Mouse (Mus musculus) CH12.LX (cell line): ENCODE results near the gene Rnf141.

Source experiments
- CHD2 ChIP-seq: IDR thresholded peaks from 2 replicates; pipeline ENCODE4 v1.6.1; 2011; ENCODE audit warnings: low read length, improper control_type of control experiment
- CTCF ChIP-seq, 2 experiments: IDR thresholded peaks in 1 of 2; conservative IDR thresholded peaks in 1 of 2; 2 replicates each; pipeline ENCODE4 v1.5.1; 2011 to 2012; ENCODE audit warnings: low read depth in 2 of 2, low read length in 2 of 2, improper control_type of control experiment in 1 of 2, inconsistent platforms in 1 of 2, mild to moderate bottlenecking in 1 of 2, moderate library complexity in 1 of 2
- EP300 ChIP-seq: IDR thresholded peaks from 2 replicates; pipeline ENCODE4 v1.6.1; 2011; ENCODE audit warnings: low read length, improper control_type of control experiment
- JUND ChIP-seq: conservative IDR thresholded peaks from 2 replicates; pipeline ENCODE4 v1.6.1; 2011; ENCODE audit warnings: low read depth, low read length, improper control_type of control experiment
- MYC ChIP-seq: IDR thresholded peaks from 2 replicates; pipeline ENCODE4 v1.6.1; 2011; ENCODE audit warnings: low read depth, mild to moderate bottlenecking, improper control_type of control experiment, low read length
- NELFE ChIP-seq: IDR thresholded peaks from 2 replicates; pipeline ENCODE4 v1.6.1; 2011; ENCODE audit warnings: low read depth, low read length, improper control_type of control experiment
- POLR2A ChIP-seq: IDR thresholded peaks from 2 replicates; pipeline ENCODE4 v1.6.1; 2011; ENCODE audit warnings: low read depth, mild to moderate bottlenecking, improper control_type of control experiment, low read length
- POLR2AphosphoS2 ChIP-seq: IDR thresholded peaks from 2 replicates; pipeline ENCODE4 v1.6.1; 2011; ENCODE audit warnings: low read depth, low read length, improper control_type of control experiment
- TCF12 ChIP-seq: IDR thresholded peaks from 2 replicates; pipeline ENCODE4 v1.6.1; 2014; ENCODE audit warnings: low read depth, mild to moderate bottlenecking, inconsistent platforms, low read length, improper control_type of control experiment
- USF1 ChIP-seq: IDR thresholded peaks from 2 replicates; pipeline ENCODE4 v1.6.1; 2014; ENCODE audit warnings: low read depth, mild to moderate bottlenecking, inconsistent platforms, low read length, improper control_type of control experiment
- USF2 ChIP-seq: conservative IDR thresholded peaks from 2 replicates; pipeline ENCODE4 v1.6.1; 2011; ENCODE audit warnings: low read depth, low read length, improper control_type of control experiment
- ZKSCAN1 ChIP-seq: IDR thresholded peaks from 2 replicates; pipeline ENCODE4 v1.6.1; 2012; ENCODE audit warnings: low read depth, inconsistent platforms, low read length, improper control_type of control experiment, borderline replicate concordance
- ZNF384 ChIP-seq: IDR thresholded peaks from 2 replicates; pipeline ENCODE4 v1.6.1; 2012; ENCODE audit warnings: low read depth, low read length, improper control_type of control experiment, inconsistent platforms

DNA sequence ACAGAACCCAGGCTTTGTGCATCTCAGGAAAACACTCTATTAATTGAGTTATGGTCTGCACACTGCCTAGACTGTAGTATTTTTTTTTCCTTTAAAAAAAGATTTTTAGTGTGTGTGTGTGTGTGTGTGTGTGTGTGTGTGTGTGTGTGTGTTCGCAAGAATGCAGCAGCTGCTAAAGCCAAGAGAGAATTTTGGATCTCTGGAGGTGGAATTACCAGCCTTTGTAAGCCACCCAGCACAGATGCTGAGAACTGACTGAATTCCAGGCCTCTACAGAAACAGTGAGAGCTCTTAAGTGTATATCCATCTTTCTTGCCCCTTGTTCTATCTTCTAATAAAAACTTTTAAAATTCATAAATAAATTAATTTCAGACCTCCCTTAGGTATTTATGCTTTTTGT is 92.6 kb downstream of the Rnf141 start:
- TF ChIP-seq NELFE (no peak), EP300 (no peak), MYC (no peak), POLR2AphosphoS2 (no peak), POLR2A (no peak), JUND (no peak), ZNF384 (no peak), CTCF (conservative IDR thresholded peaks at IDR 0.05 in 1 of 2, IDR thresholded peaks at IDR 0.05 in 1 of 2; ENCODE audit: low read depth in 2 of 2, low read length in 2 of 2) (no peak), CHD2 (no peak), ZKSCAN1 (no peak), USF2 (no peak), TCF12 (no peak), USF1 (no peak)
